Mouse (Mus musculus) hindlimb bud, embryonic 11.5 days (tissue): Measurements from ENCODE around the gene Efna5.

Source experiments
- DNase-seq: peaks from one replicate; pipeline ENCODE4 v3.0.0-alpha.2; 2012; ENCODE audit warnings: low read depth, low spot score; ENCODE audit errors: extremely low spot score

Efna5 gene

GRCm38 (mm10) chr17:62664709-62665108, 216.4 kb downstream of the Efna5 start:
- no peak for DNase-seq

- no peak for DNase-seq
Observed at GRCm38 (mm10) chr17:62661801-62662200, 219.3 kb downstream of the Efna5 start.

- DNase-seq = no peak
Observed at GRCm38 (mm10) chr17:62659501-62660175, 221.5 kb downstream of the Efna5 start.

GRCm38 (mm10) chr17:62657832-62658630, 223.1 kb downstream of the Efna5 start:
- DNase-seq = no peak

- no peak for DNase-seq
Observed at GRCm38 (mm10) chr17:62657051-62657450, 224.1 kb downstream of the Efna5 start.

GRCm38 (mm10) chr17:62656591-62656990, 224.5 kb downstream of the Efna5 start:
- no peak for DNase-seq

- DNase-seq = no peak
Observed at GRCm38 (mm10) chr17:62655819-62656355, 225.2 kb downstream of the Efna5 start.

- DNase-seq = no peak
Observed at GRCm38 (mm10) chr17:62652451-62652850, 228.7 kb downstream of the Efna5 start.

GRCm38 (mm10) chr17:62651696-62652095, 229.4 kb downstream of the Efna5 start:
- no peak for DNase-seq

GRCm38 (mm10) chr17:62649293-62649950, 231.7 kb downstream of the Efna5 start:
- DNase-seq = no peak

- DNase-seq = no peak
Observed at GRCm38 (mm10) chr17:62646836-62647235, 234.3 kb downstream of the Efna5 start.

- DNase-seq = no peak
Observed at GRCm38 (mm10) chr17:62642447-62643145, 238.5 kb downstream of the Efna5 start.

- no peak for DNase-seq
Observed at GRCm38 (mm10) chr17:62640654-62641053, 240.5 kb downstream of the Efna5 start.

GRCm38 (mm10) chr17:62636896-62637295, 244.2 kb downstream of the Efna5 start:
- no peak for DNase-seq

GRCm38 (mm10) chr17:62634937-62635336, 246.2 kb downstream of the Efna5 start:
- no peak for DNase-seq

- DNase-seq = no peak
Observed at GRCm38 (mm10) chr17:62628474-62628873, 252.6 kb downstream of the Efna5 start.

GRCm38 (mm10) chr17:62627508-62627907, 253.6 kb downstream of the Efna5 start:
- DNase-seq = no peak

- DNase-seq = no peak
Observed at GRCm38 (mm10) chr17:62625646-62626020, 255.5 kb downstream of the Efna5 start.

GRCm38 (mm10) chr17:62624804-62625645, 256.1 kb downstream of the Efna5 start:
- no peak for DNase-seq

- no peak for DNase-seq
Observed at GRCm38 (mm10) chr17:62623224-62623623, 257.9 kb downstream of the Efna5 start.
